ENCODE assay signal across 49 mouse cellular contexts in genomic region chr12:71086331-71086730, GRCm38 (mm10). TPM values are rescaled to one million over a fixed set of nuclear protein-coding genes. Genes with fewer than 3 reads are reported as not detected.
"Had no signal": no experiment of that assay in that cellular context is flagged by ENCODE, and none has a peak within 500 bp of the region (broad histone marks: within the 10 kb centered on the region; RNA-seq: fewer than 3 reads in every experiment).

No protein-coding gene starts in this region.

- H3K36me3 ChIP-seq: intestine, embryonic 15.5 days had no signal

- DNase-seq: heart, adult 2 months; heart, postnatal 10 days; heart, postnatal 14 days; heart, postnatal 36 days; heart, postnatal 4 days; kidney, adult 11 months; kidney, adult 18-20 months; kidney, adult 2 months; kidney, adult 8-10 months; kidney, adult 9 months; kidney, postnatal 10 days; kidney, postnatal 14 days; kidney, postnatal 25 days; kidney, postnatal 36 days; kidney, postnatal 4 days; layer of hippocampus, adult 9-11 months; layer of hippocampus, postnatal 36 days had no signal

- H3K4me2 ChIP-seq: heart, embryonic 12.5 days; heart, embryonic 13.5 days; heart, embryonic 15.5 days; hindbrain, embryonic 12.5 days; hindbrain, embryonic 13.5 days; hindbrain, embryonic 14.5 days; hindbrain, embryonic 15.5 days; intestine, embryonic 15.5 days; kidney, embryonic 15.5 days had no signal

- H3K27me3 ChIP-seq: heart, embryonic 12.5 days; heart, embryonic 13.5 days; heart, embryonic 15.5 days; hindbrain, embryonic 12.5 days; hindbrain, embryonic 13.5 days; hindbrain, embryonic 15.5 days; intestine, embryonic 15.5 days; kidney, embryonic 15.5 days had no signal

- H3K4me3 ChIP-seq: heart, adult 2 months; heart, embryonic 12.5 days; heart, embryonic 13.5 days; heart, embryonic 15.5 days; hindbrain, embryonic 10.5 days; hindbrain, embryonic 12.5 days; hindbrain, embryonic 13.5 days; hindbrain, embryonic 15.5 days; intestine, embryonic 15.5 days; kidney, embryonic 15.5 days; layer of hippocampus, adult 2 months; left cerebral cortex, adult 2 months had no signal

- ATAC-seq: hindbrain, embryonic 16.5 days; hindbrain, postnatal 0 days; inflammation-experienced regulatory T-cells, adult 6 months; intestine, embryonic 15.5 days had no signal

- H3K4me1 ChIP-seq: heart, embryonic 12.5 days; heart, embryonic 13.5 days; heart, embryonic 15.5 days; hindbrain, embryonic 10.5 days; hindbrain, embryonic 12.5 days; hindbrain, embryonic 13.5 days; hindbrain, embryonic 15.5 days; intestine, embryonic 15.5 days; kidney, embryonic 15.5 days had no signal

- H3K9me3 ChIP-seq: heart, embryonic 12.5 days; heart, embryonic 13.5 days; heart, embryonic 15.5 days; hindbrain, embryonic 10.5 days; hindbrain, embryonic 12.5 days; hindbrain, embryonic 13.5 days; hindbrain, embryonic 15.5 days; intestine, embryonic 15.5 days; kidney, embryonic 15.5 days had no signal

- H3K27ac ChIP-seq: heart, adult 2 months; heart, embryonic 13.5 days; heart, embryonic 15.5 days; hindbrain, embryonic 10.5 days; hindbrain, embryonic 12.5 days; hindbrain, embryonic 13.5 days; hindbrain, embryonic 14.5 days; hindbrain, embryonic 15.5 days; hindbrain, postnatal 0 days; intestine, embryonic 15.5 days; kidney, embryonic 15.5 days; kidney, postnatal 0 days; layer of hippocampus, adult 2 months; left cerebral cortex, adult 2 months had no signal

- H3K9ac ChIP-seq: heart, embryonic 12.5 days; heart, embryonic 13.5 days; heart, embryonic 15.5 days; hindbrain, embryonic 12.5 days; hindbrain, embryonic 13.5 days; hindbrain, embryonic 14.5 days; hindbrain, embryonic 15.5 days; intestine, embryonic 15.5 days; kidney, embryonic 15.5 days had no signal

RNA-seq across cellular contexts. Expression of gene Tomm20l, which starts 24.9 kb away (rescaled TPM):
- total RNA-seq: hematopoietic stem cell, adult 5-6 weeks; hindbrain, postnatal 0 days; layer of hippocampus, adult 18-20 months; layer of hippocampus, adult 2 months; layer of hippocampus, adult 8-10 months; layer of hippocampus, postnatal 10 days; layer of hippocampus, postnatal 14 days; layer of hippocampus, postnatal 25 days; layer of hippocampus, postnatal 36 days; left cerebral cortex, adult 18-20 months; left cerebral cortex, adult 2 months; left cerebral cortex, adult 8-10 months had no signal
- polyA plus RNA-seq: heart, adult 2 months; heart, embryonic 12.5 days; heart, embryonic 14.5 days; heart, embryonic 16.5 days; heart, postnatal 0 days; hindbrain, embryonic 10.5 days; hindbrain, embryonic 11.5 days; hindbrain, embryonic 12.5 days; hindbrain, embryonic 13.5 days; hindbrain, embryonic 14.5 days; hindbrain, embryonic 15.5 days; hindbrain, embryonic 16.5 days; inflammation-experienced regulatory T-cells, adult 6 months; intestine, embryonic 14.5 days; intestine, embryonic 15.5 days; kidney, adult 2 months; kidney, embryonic 14.5 days; kidney, embryonic 15.5 days; kidney, embryonic 16.5 days; kidney, postnatal 0 days; large intestine, adult 2 months had no signal
